In the genomic region with DNA sequence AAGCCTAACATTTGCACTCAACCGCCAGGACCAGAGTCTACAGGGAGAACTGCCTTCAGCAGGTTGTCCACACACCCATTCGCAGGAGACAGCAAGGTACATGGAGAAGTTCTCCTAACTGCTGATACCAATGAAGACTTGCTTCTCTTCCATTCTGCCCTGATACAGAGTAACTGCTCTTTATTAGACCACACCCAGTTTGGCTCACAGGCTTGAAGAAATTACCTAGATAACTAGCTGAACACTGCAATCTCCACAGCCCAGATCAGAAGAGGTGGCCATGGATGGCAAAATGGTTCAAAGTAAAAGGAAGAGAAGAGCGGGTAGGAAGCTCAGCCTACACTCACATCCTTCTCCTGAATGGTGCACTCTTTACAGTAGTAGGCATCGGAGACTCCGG, we compare ENCODE assay signal across 27 mouse cellular contexts. TPM values are rescaled to one million over a fixed set of nuclear protein-coding genes. Genes with fewer than 3 reads are reported as not detected.
A peak's percentile ranks its signal among the peaks of the same experiment; 100 is the strongest.
DNase-seq lines count a peak whose midpoint lies in the region; ATAC-seq and TF ChIP-seq lines count a peak whose summit lies in the region.
"Had no signal": no experiment of that assay in that cellular context is flagged by ENCODE, and none has a peak within 500 bp of the region (broad histone marks: within the 10 kb centered on the region; RNA-seq: fewer than 3 reads in every experiment).

No protein-coding gene starts in this region.

- ATAC-seq in midbrain, embryonic 13.5 days = no peak
- ATAC-seq in midbrain, embryonic 15.5 days (replicated peaks) = no peak
- ATAC-seq in liver, embryonic 14.5 days (ENCODE audit: insufficient read depth) = peak; percentile 22; the same call in 1 of the 2 replicates
- ATAC-seq: forebrain, embryonic 14.5 days; inflammation-experienced regulatory T-cells, adult 6 months had no signal

- H3K36me3 ChIP-seq in midbrain, embryonic 13.5 days = peaks cover 57% of the 10 kb centered on the region
- peaks cover 36% of the 10 kb centered on the region for H3K36me3 ChIP-seq in midbrain, embryonic 15.5 days (replicated peaks)
- peaks cover 59% of the 10 kb centered on the region for H3K36me3 ChIP-seq in embryonic facial prominence, embryonic 10.5 days (replicated peaks)
- H3K36me3 ChIP-seq in liver, embryonic 14.5 days (replicated peaks; ENCODE audit: control insufficient read depth, insufficient read depth, low read depth) = peaks cover 58% of the 10 kb centered on the region

- peak; percentile 66 for TF ChIP-seq EP300 in liver, embryonic 14.5 days (IDR thresholded peaks at IDR 0.05; ENCODE audit: low read depth)

- H3K9ac ChIP-seq in midbrain, embryonic 13.5 days (replicated peaks) = no peak overlapping the region
- H3K9ac ChIP-seq in midbrain, embryonic 15.5 days = no peak overlapping the region
- peak overlapping the region; percentile 23 for H3K9ac ChIP-seq in liver, embryonic 14.5 days (replicated peaks)
- H3K9ac ChIP-seq: embryonic facial prominence, embryonic 12.5 days; heart, embryonic 12.5 days; hindbrain, embryonic 13.5 days; limb, embryonic 12.5 days; neural tube, embryonic 15.5 days had no signal

- no peak overlapping the region for H3K4me2 ChIP-seq in midbrain, embryonic 13.5 days (replicated peaks)
- no peak overlapping the region for H3K4me2 ChIP-seq in midbrain, embryonic 15.5 days
- peak overlapping the region; percentile 83 for H3K4me2 ChIP-seq in liver, embryonic 14.5 days (ENCODE audit: low read depth)
- H3K4me2 ChIP-seq: heart, embryonic 12.5 days; hindbrain, embryonic 13.5 days had no signal

- no peak for TF ChIP-seq CTCF in liver, embryonic 14.5 days (IDR thresholded peaks at IDR 0.05; ENCODE audit: low read depth)

- H3K9me3 ChIP-seq in midbrain, embryonic 13.5 days = no peaks in the 10 kb centered on the region
- no peaks in the 10 kb centered on the region for H3K9me3 ChIP-seq in midbrain, embryonic 15.5 days
- H3K9me3 ChIP-seq in embryonic facial prominence, embryonic 10.5 days = no peaks in the 10 kb centered on the region
- no peaks in the 10 kb centered on the region for H3K9me3 ChIP-seq in liver, embryonic 14.5 days (ENCODE audit: control insufficient read depth, low read length)
- H3K9me3 ChIP-seq: embryonic facial prominence, embryonic 12.5 days; heart, embryonic 12.5 days; hindbrain, embryonic 13.5 days; limb, embryonic 12.5 days; megakaryocyte, embryonic 14.5 days; neural tube, embryonic 15.5 days had no signal

- peaks cover 27% of the 10 kb centered on the region for H3K4me1 ChIP-seq in midbrain, embryonic 13.5 days (replicated peaks)
- H3K4me1 ChIP-seq in midbrain, embryonic 15.5 days = peaks cover 28% of the 10 kb centered on the region
- peaks cover 15% of the 10 kb centered on the region for H3K4me1 ChIP-seq in embryonic facial prominence, embryonic 10.5 days
- H3K4me1 ChIP-seq in liver, embryonic 14.5 days (replicated peaks; ENCODE audit: control insufficient read depth in 2 of 2, insufficient read depth in 2 of 2, low read length in 1 of 2) = peaks cover 17 to 20% of the 10 kb centered on the region in 2 experiments

- 99% methylated on average over 5 of the region's 5 CpGs for WGBS in midbrain, embryonic 13.5 days
- 96% methylated on average over 5 of the region's 5 CpGs for WGBS in midbrain, embryonic 15.5 days
- WGBS in embryonic facial prominence, embryonic 10.5 days = 98% methylated on average over 5 of the region's 5 CpGs
- WGBS in liver, embryonic 14.5 days (ENCODE audit: insufficient replicate concordance) = 68% methylated on average over 5 of the region's 5 CpGs

- DNase-seq in embryonic facial prominence, embryonic 10.5 days (ENCODE audit: low spot score) = no peak
- peak in 2 of 3 experiments; percentile 53 to 58 for DNase-seq in liver, embryonic 14.5 days (ENCODE audit: low read depth in 3 of 3, low spot score in 3 of 3)
- DNase-seq in urinary bladder, postnatal 25 days (ENCODE audit: low spot score) = no peak
- no peak for DNase-seq in embryo, embryonic 11 days
- DNase-seq in heart, postnatal 14 days = no peak
- DNase-seq: adrenal gland, postnatal 10 days; cerebellum, adult 9-11 months; gastrocnemius, adult 2 months; kidney, adult 18-20 months; kidney, postnatal 14 days; lung, adult 2 months; lung, postnatal 14 days; right cerebral cortex, adult 18-20 months; right cerebral cortex, postnatal 4 days; thymus, adult 2 months had no signal

- 0 out of 2 replicates have a peak overlapping the region, but pooled peaks have one; percentile 8 for H3K4me3 ChIP-seq in midbrain, embryonic 13.5 days (replicated peaks)
- no peak overlapping the region for H3K4me3 ChIP-seq in midbrain, embryonic 15.5 days
- 0 out of 2 replicates have a peak overlapping the region, but pooled peaks have one; percentile 3 for H3K4me3 ChIP-seq in embryonic facial prominence, embryonic 10.5 days
- peak overlapping the region; percentile 7 to 17; a peak in 2 of 4 replicates for H3K4me3 ChIP-seq in liver, embryonic 14.5 days (ENCODE audit: insufficient read depth in 1 of 2, low read depth in 2 of 2, low read length in 2 of 2)
- H3K4me3 ChIP-seq: gastrocnemius, adult 2 months; layer of hippocampus, adult 2 months; megakaryocyte, embryonic 14.5 days; neural tube, embryonic 15.5 days had no signal

- intact Hi-C loops in heart, postnatal 14 days (cut with DNase I) = loop anchor here (5.0 kb wide), 1 partner anchor 38 kb away; no protein-coding TSS in a partner anchor

- H3K27me3 ChIP-seq in midbrain, embryonic 13.5 days = no peaks in the 10 kb centered on the region
- H3K27me3 ChIP-seq in midbrain, embryonic 15.5 days (replicated peaks) = no peaks in the 10 kb centered on the region
- H3K27me3 ChIP-seq in embryonic facial prominence, embryonic 10.5 days (replicated peaks; ENCODE audit: low read depth, poor library complexity, severe bottlenecking) = no peaks in the 10 kb centered on the region
- no peaks in the 10 kb centered on the region for H3K27me3 ChIP-seq in liver, embryonic 14.5 days (ENCODE audit: control insufficient read depth, insufficient read depth, low read length)
- H3K27me3 ChIP-seq: embryonic facial prominence, embryonic 12.5 days; heart, embryonic 12.5 days; hindbrain, embryonic 13.5 days; limb, embryonic 12.5 days; megakaryocyte, embryonic 14.5 days; neural tube, embryonic 15.5 days had no signal

- no peak overlapping the region for H3K27ac ChIP-seq in midbrain, embryonic 13.5 days
- no peak overlapping the region for H3K27ac ChIP-seq in midbrain, embryonic 15.5 days
- H3K27ac ChIP-seq in embryonic facial prominence, embryonic 10.5 days (replicated peaks) = no peak overlapping the region
- peak overlapping the region; percentile 16 for H3K27ac ChIP-seq in liver, embryonic 14.5 days
- H3K27ac ChIP-seq: embryonic facial prominence, embryonic 12.5 days; gastrocnemius, adult 2 months; hindbrain, embryonic 13.5 days; layer of hippocampus, adult 2 months; limb, embryonic 12.5 days; neural tube, embryonic 15.5 days; stomach, postnatal 0 days had no signal

RNA-seq across cellular contexts. Expression of a gene that starts 1.7 kb away (rescaled TPM):
- 136 and 149 TPM in 2 replicates for polyA plus RNA-seq in midbrain, embryonic 13.5 days (2015; fragmentation: Nextera tagmentation; extraction: Ambion mirVana)
- polyA plus RNA-seq in midbrain, embryonic 15.5 days (2015; fragmentation: Nextera tagmentation; extraction: Ambion mirVana) = 124 and 134 TPM in 2 replicates
- polyA plus RNA-seq in embryonic facial prominence, embryonic 10.5 days (2016; fragmentation: Nextera tagmentation; extraction: Ambion mirVana) = 260 and 267 TPM in 2 replicates
- polyA plus RNA-seq in liver, embryonic 14.5 days (2012; rRNA removed) = 42.3 and 72.6 TPM in 2 replicates
- 120 and 130 TPM in 2 replicates for polyA plus RNA-seq in liver, embryonic 14.5 days (2014; fragmentation: Nextera tagmentation; extraction: Ambion mirVana)
- total RNA-seq in heart, postnatal 14 days (2021) = 10 to 100 TPM; 41.4 to 44.2 TPM

RNA-seq across cellular contexts. Expression of a gene that starts 2.1 kb away (rescaled TPM):
- polyA plus RNA-seq in midbrain, embryonic 13.5 days (2015; fragmentation: Nextera tagmentation; extraction: Ambion mirVana) = 220 and 221 TPM in 2 replicates
- polyA plus RNA-seq in midbrain, embryonic 15.5 days (2015; fragmentation: Nextera tagmentation; extraction: Ambion mirVana) = 265 and 271 TPM in 2 replicates
- 153 TPM in 2 replicates for polyA plus RNA-seq in embryonic facial prominence, embryonic 10.5 days (2016; fragmentation: Nextera tagmentation; extraction: Ambion mirVana)
- 74.9 and 85.0 TPM in 2 replicates for polyA plus RNA-seq in liver, embryonic 14.5 days (2012; rRNA removed)
- polyA plus RNA-seq in liver, embryonic 14.5 days (2014; fragmentation: Nextera tagmentation; extraction: Ambion mirVana) = 72.1 and 80.6 TPM in 2 replicates
- total RNA-seq in heart, postnatal 14 days (2021) = 1,000 to 10,000 TPM; 2,092 to 2,100 TPM

RNA-seq across cellular contexts. Expression of a gene that starts 11.4 kb away (rescaled TPM):
- 16.2 and 17.7 TPM in 2 replicates for polyA plus RNA-seq in midbrain, embryonic 13.5 days (2015; fragmentation: Nextera tagmentation; extraction: Ambion mirVana)
- polyA plus RNA-seq in midbrain, embryonic 15.5 days (2015; fragmentation: Nextera tagmentation; extraction: Ambion mirVana) = 16.5 and 18.5 TPM in 2 replicates
- 20.1 and 20.3 TPM in 2 replicates for polyA plus RNA-seq in embryonic facial prominence, embryonic 10.5 days (2016; fragmentation: Nextera tagmentation; extraction: Ambion mirVana)
- polyA plus RNA-seq in liver, embryonic 14.5 days (2012; rRNA removed) = 4.9 and 5.1 TPM in 2 replicates
- polyA plus RNA-seq in liver, embryonic 14.5 days (2014; fragmentation: Nextera tagmentation; extraction: Ambion mirVana) = 5.6 and 7.2 TPM in 2 replicates
- 100 to 1,000 TPM; 119 to 131 TPM for total RNA-seq in heart, postnatal 14 days (2021)

RNA-seq across cellular contexts. Expression of a gene that starts 56.1 kb away (rescaled TPM):
- polyA plus RNA-seq in midbrain, embryonic 13.5 days (2015; fragmentation: Nextera tagmentation; extraction: Ambion mirVana) = 69.7 and 70.1 TPM in 2 replicates
- polyA plus RNA-seq in midbrain, embryonic 15.5 days (2015; fragmentation: Nextera tagmentation; extraction: Ambion mirVana) = 81.5 and 83.1 TPM in 2 replicates
- 74.3 and 84.5 TPM in 2 replicates for polyA plus RNA-seq in embryonic facial prominence, embryonic 10.5 days (2016; fragmentation: Nextera tagmentation; extraction: Ambion mirVana)
- polyA plus RNA-seq in liver, embryonic 14.5 days (2012; rRNA removed) = 13.2 and 13.7 TPM in 2 replicates
- polyA plus RNA-seq in liver, embryonic 14.5 days (2014; fragmentation: Nextera tagmentation; extraction: Ambion mirVana) = 68.3 and 77.5 TPM in 2 replicates
- 1 to 10 TPM; 7.5 to 7.9 TPM for total RNA-seq in heart, postnatal 14 days (2021)

Comparison
In these comparisons a context has a peak if more than half of its experiments do, and no peak if none do; other contexts are left out.
1. DNase-seq: peak in liver, embryonic 14.5 days (2 of 3); none in embryonic facial prominence, embryonic 10.5 days (single experiment), urinary bladder, postnatal 25 days (single experiment), embryo, embryonic 11 days (single experiment) and heart, postnatal 14 days (0 of 2).